Mouse (Mus musculus) kidney, adult 2 months (tissue): ENCODE data around the gene Lnx2. TPM values are rescaled to one million over a fixed set of nuclear protein-coding genes. Genes with fewer than 3 reads are reported as not detected.

ENCODE experiments used
- DNase-seq: peaks from one replicate; pipeline ENCODE4 v3.0.0; 2021
- H3K27ac ChIP-seq: fragments of 200-500 bp; 2 replicates; pipeline ENCODE4 v1.5.1; 2012; ENCODE audit warnings: low read depth, low read length, control low read depth, inconsistent platforms; ENCODE audit not compliant: insufficient read depth
- H3K27me3 ChIP-seq: fragments of 200-500 bp; replicated peaks from 2 replicates; pipeline ENCODE4 v1.6.1; 2012; ENCODE audit warnings: mild to moderate bottlenecking, moderate library complexity, low read length, inconsistent platforms; ENCODE audit not compliant: control insufficient read depth, insufficient read depth
- H3K36me3 ChIP-seq: fragments of 200-500 bp; 2 replicates; pipeline ENCODE4 v1.6.1; 2012; ENCODE audit warnings: mild to moderate bottlenecking, moderate library complexity, low read length, inconsistent platforms; ENCODE audit not compliant: control insufficient read depth, insufficient read depth
- H3K4me1 ChIP-seq: fragments of 200-500 bp; 2 replicates; pipeline ENCODE4 v1.6.1; 2011; ENCODE audit warnings: low read length; ENCODE audit not compliant: control insufficient read depth, insufficient read depth
- H3K4me3 ChIP-seq: fragments of 200-500 bp; 2 replicates; pipeline ENCODE4 v1.5.1; 2011; ENCODE audit warnings: mild to moderate bottlenecking, low read depth, low read length, control low read depth; ENCODE audit not compliant: insufficient read depth
- CTCF ChIP-seq: fragments of 200-500 bp; conservative IDR thresholded peaks from 2 replicates; pipeline ENCODE4 v1.5.1; 2011; ENCODE audit warnings: low read depth, mild to moderate bottlenecking, control low read depth, low read length, moderate library complexity, mixed read lengths; ENCODE audit not compliant: insufficient read depth, insufficient read length
- POLR2A ChIP-seq: fragments of 200-500 bp; IDR thresholded peaks from one replicate; pipeline ENCODE4 v1.6.1; 2011; ENCODE audit warnings: low read depth, low read length, control low read depth
- WGBS: fragments of 180-500 bp; shearing (Covaris S2); methylation state at CpG from one replicate; pipeline ENCODE4 v1.1.7; 2018; 5-methylcytosine and 5-hydroxymethylcytosine counted together
- polyA plus RNA-seq: library from polyadenylated mRNA; depleted of rRNA; stranded (reverse); fragments of >200 nt; gene quantifications from 2 replicates; pipeline ENCODE4 v1.2.3, GENCODE M21; 2012

Lnx2 gene
- polyA plus RNA-seq, 1 experiment = 24.1 TPM

GRCm38 (mm10) chr5:147076799-147077165 lies 396 bp upstream of the Lnx2 start, which contains the start of gene Polr1d:
Polr1d (plus strand) TSS chr5:147077050.
- WGBS = under 1% methylated on average over 17 of the region's 17 CpGs
- Histone ChIP-seq H3K4me1 (peaks cover 29% of the 10 kb centered on the region), H3K4me3 (peak within 1 kb of the TSS; percentile 71), H3K36me3 (no peaks in the 10 kb centered on the region), H3K27me3 (no peaks in the 10 kb centered on the region), H3K27ac (peak within 1 kb of the TSS; percentile 64)
- TF ChIP-seq POLR2A = no peak
- TF ChIP-seq CTCF = no peak
- DNase-seq = no peak

GRCm38 (mm10) chr5:147075103-147076025 lies 1.0 kb downstream of the Lnx2 start:
- Histone ChIP-seq H3K27ac (peak overlapping the region; percentile 64), H3K27me3 (no peaks in the 10 kb centered on the region), H3K4me3 (peak overlapping the region; percentile 65), H3K36me3 (no peaks in the 10 kb centered on the region), H3K4me1 (peaks cover 35% of the 10 kb centered on the region)
- no peak for TF ChIP-seq POLR2A
- TF ChIP-seq CTCF = no peak
- DNase-seq = peak; percentile 78
- WGBS = 5% methylated on average over 21 of the region's 21 CpGs

GRCm38 (mm10) chr5:147073805-147074204 lies 2.6 kb downstream of the Lnx2 start:
- Histone ChIP-seq H3K4me3 (no peak overlapping the region), H3K4me1 (peaks cover 38% of the 10 kb centered on the region), H3K27me3 (no peaks in the 10 kb centered on the region), H3K27ac (no peak overlapping the region), H3K36me3 (no peaks in the 10 kb centered on the region)
- no peak for TF ChIP-seq POLR2A
- TF ChIP-seq CTCF = no peak
- DNase-seq = no peak
- WGBS = 68% methylated on average over 6 of the region's 6 CpGs

- DNase-seq = peak; percentile 79
- Histone ChIP-seq H3K27ac (no peak overlapping the region), H3K36me3 (no peaks in the 10 kb centered on the region), H3K27me3 (no peaks in the 10 kb centered on the region), H3K4me3 (no peak overlapping the region), H3K4me1 (peaks cover 36% of the 10 kb centered on the region)
- WGBS = 32% methylated on average over 4 of the region's 4 CpGs
- TF ChIP-seq CTCF (no peak), POLR2A (no peak)
Measured at GRCm38 (mm10) chr5:147071886-147072285, 4.5 kb downstream of the Lnx2 start.

GRCm38 (mm10) chr5:147070791-147071516 lies 5.4 kb downstream of the Lnx2 start:
- DNase-seq = peak; percentile 88
- no peak for TF ChIP-seq POLR2A
- TF ChIP-seq CTCF = no peak
- H3K36me3 ChIP-seq = no peaks in the 10 kb centered on the region
- no peaks in the 10 kb centered on the region for H3K27me3 ChIP-seq
- peaks cover 36% of the 10 kb centered on the region for H3K4me1 ChIP-seq
- no peak overlapping the region for H3K27ac ChIP-seq
- no peak overlapping the region for H3K4me3 ChIP-seq
- WGBS = 65% methylated on average over 16 of the region's 16 CpGs

GRCm38 (mm10) chr5:147068876-147069275 lies 7.5 kb downstream of the Lnx2 start:
- Histone ChIP-seq H3K27ac (no peak overlapping the region), H3K4me1 (peaks cover 26% of the 10 kb centered on the region), H3K4me3 (no peak overlapping the region), H3K36me3 (no peaks in the 10 kb centered on the region), H3K27me3 (no peaks in the 10 kb centered on the region)
- WGBS = 72% methylated on average over 5 of the region's 5 CpGs
- no peak for DNase-seq
- TF ChIP-seq CTCF = no peak
- no peak for TF ChIP-seq POLR2A

- Histone ChIP-seq H3K4me3 (no peak overlapping the region), H3K27ac (no peak overlapping the region), H3K27me3 (no peaks in the 10 kb centered on the region), H3K36me3 (no peaks in the 10 kb centered on the region), H3K4me1 (peaks cover 14% of the 10 kb centered on the region)
- 43% methylated on average over 5 of the region's 5 CpGs for WGBS
- no peak for DNase-seq
- TF ChIP-seq POLR2A (no peak), CTCF (no peak)
Measured at GRCm38 (mm10) chr5:147066965-147067364, 9.4 kb downstream of the Lnx2 start.
